Mouse (Mus musculus) brain, embryonic 14.5 days (tissue): ENCODE measurements around the gene Ehbp1l1.

Experiments used
- CTCF ChIP-seq: fragments of 200-500 bp; IDR thresholded peaks from 2 replicates; pipeline ENCODE4 v1.5.1; 2012; ENCODE audit warnings: inconsistent platforms, mild to moderate bottlenecking, moderate library complexity, borderline replicate concordance; ENCODE audit not compliant: insufficient read depth, insufficient read length; ENCODE audit errors: extremely low read depth
- POLR2A ChIP-seq: fragments of 200-500 bp; IDR thresholded peaks from 2 replicates; pipeline ENCODE4 v1.6.1; 2012; ENCODE audit warnings: mild to moderate bottlenecking, inconsistent platforms, borderline replicate concordance; ENCODE audit not compliant: poor library complexity, insufficient read depth, insufficient read length, severe bottlenecking; ENCODE audit errors: extremely low read depth

DNA sequence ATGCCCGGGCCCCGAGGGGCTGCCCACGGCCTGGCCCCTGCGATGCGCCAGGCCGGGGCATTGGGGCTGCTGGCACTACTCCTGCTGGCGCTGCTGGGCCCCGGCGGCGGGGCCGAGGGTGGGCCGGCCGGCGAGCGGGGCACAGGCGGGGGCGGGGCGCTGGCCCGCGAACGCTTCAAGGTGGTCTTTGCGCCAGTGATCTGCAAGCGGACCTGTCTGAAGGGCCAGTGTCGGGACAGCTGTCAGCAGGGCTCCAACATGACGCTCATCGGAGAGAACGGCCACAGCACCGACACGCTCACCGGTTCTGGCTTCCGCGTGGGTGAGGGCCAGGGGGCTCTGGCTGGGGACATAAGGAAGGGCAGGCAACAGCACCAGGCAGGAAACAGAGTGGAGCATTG is 16.1 kb upstream of the Ehbp1l1 start:
- TF ChIP-seq POLR2A (no peak), CTCF (no peak)
